Mouse (Mus musculus): Measurements from ENCODE around the gene Stoml2. TPM values are rescaled to one million over a fixed set of nuclear protein-coding genes. Genes with fewer than 3 reads are reported as not detected.

Stoml2 gene
- total RNA-seq (2017) = 49.5 and 56.1 TPM in 2 replicates

DNA sequence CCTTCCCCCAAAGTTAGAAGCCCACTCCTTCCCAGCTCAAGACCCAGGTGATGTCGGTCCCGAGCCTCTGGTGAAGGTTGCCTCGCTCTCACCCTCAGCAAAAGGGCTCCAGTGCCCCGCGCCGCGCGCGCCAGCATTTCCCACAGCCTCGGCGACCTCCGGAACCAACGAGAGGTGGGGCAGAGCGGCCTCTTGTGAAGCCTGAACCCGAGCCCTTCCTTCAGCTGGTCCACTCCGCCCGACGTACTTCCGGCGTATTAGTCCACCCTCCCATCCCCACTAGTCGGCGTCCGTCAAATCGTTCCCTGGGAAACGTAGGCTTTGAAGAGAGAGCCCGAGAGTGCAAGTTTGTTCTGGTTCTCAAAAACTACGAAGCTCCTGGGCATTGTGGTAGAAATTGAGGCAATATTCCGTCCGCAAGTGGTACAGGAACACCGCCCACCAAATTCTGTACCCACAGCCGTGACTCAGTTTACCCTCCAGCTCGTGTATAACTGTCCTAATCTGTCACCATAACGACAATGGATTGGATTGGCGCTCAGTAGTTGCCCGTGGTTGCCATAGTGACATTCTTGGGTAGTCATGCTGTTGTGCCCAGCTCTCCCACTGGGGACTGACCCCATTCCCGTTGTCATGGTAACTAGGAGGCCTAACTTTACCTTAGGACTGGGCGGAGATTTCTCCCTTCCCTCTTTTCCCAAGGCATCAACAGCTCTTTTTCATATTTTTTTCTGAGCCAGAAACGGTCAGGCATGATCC, at the start of gene Stoml2:
Gene Stoml2, minus strand, starts transcription at position 474 of the 759 bp plus-strand sequence.
- ATAC-seq (ENCODE audit: extremely low read depth, insufficient number of reproducible peaks, low FRiP score, poor library complexity, severe bottlenecking) = peak; percentile 95

DNA sequence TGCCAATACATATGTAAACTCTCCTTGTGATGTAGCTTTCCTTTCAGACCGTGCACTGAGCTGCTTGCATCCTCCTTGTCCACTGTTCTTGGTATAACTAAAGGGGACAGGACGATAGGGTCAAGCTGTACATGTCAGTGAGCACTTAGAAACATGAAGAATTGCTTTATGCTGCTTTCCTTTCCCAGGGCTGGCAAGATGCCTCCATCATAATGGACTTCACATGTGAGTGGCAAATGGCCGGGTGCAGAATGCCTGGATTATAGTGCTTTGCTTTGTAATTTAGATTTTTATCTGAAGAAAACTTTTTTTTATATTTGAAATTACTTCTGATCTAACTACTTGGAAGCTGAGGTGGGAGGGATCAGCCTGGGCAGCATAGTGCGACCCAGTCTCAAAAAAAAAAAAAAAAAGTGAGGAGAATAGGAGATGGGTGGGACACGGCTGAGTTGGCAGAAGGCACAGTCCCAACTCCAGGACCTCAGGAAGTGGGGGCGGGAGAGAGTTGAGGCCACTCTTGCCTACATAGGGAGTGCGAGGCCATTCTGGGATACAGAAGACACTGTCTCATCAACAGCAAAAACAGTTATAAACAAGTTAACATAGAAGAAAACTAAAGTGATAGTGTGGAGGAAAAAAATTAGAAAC, 46.7 kb upstream of the Stoml2 start:
- ATAC-seq (ENCODE audit: extremely low read depth, insufficient number of reproducible peaks, low FRiP score, poor library complexity, severe bottlenecking) = no peak

DNA sequence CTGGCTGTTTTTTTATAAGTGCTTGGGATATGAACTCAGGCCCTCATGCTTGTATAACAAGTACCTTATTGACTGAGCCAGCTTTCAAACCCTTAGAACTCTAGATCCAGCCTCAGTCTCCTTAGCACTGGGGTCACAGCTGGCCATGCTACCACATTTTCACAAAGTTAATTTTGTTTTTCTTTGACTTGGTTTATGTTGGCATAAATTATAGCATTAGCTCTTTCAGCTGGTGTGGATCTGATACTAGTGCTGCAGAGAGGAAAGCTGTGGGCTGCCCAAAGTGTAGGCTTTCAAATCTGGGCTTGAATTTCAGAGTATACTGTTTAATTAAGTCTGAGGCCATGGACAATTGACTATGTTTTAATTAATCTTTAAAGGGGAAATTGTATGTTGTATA, 43.4 kb upstream of the Stoml2 start:
- no peak for ATAC-seq (ENCODE audit: extremely low read depth, insufficient number of reproducible peaks, low FRiP score, poor library complexity, severe bottlenecking)

DNA sequence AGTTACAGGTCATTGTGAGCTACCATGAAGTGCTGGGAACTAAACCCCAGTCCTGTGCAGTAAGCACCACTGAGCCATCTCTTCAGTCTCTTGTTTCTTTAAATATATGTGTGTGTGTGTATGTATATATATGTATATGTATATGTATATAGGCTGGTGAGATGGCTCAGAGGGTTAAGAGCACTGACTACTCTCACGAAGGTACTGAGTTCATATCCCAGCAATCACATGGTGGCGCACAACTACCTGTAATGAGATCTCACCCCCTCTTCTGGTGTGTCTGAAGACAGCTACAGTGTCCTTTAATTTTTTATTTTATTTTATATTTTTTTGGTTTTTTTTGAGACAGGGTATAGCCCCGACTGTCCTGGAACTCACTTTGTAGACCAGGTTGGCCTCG, 34.0 kb upstream of the Stoml2 start:
- ATAC-seq (ENCODE audit: extremely low read depth, insufficient number of reproducible peaks, low FRiP score, poor library complexity, severe bottlenecking) = no peak

DNA sequence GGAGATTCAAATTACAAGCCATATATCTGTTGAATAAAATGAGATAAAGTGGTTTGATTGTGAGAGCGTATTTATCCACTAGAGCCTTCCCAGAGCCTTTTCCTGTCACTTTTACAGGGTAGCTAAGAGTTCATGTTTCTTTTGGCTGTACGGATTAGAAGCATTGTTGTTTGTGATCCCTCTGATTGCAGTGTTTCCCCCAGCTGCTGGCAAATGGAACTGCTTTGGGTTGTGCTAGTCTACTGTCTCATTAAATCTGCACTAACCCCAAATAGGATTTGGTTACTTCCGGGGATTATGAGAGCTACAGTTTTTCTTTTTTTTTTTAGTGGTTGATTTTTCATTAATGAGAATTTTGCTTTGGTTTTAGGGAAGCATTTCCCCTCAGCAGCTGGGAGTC, 28.8 kb upstream of the Stoml2 start:
- no peak for ATAC-seq (ENCODE audit: extremely low read depth, insufficient number of reproducible peaks, low FRiP score, poor library complexity, severe bottlenecking)

DNA sequence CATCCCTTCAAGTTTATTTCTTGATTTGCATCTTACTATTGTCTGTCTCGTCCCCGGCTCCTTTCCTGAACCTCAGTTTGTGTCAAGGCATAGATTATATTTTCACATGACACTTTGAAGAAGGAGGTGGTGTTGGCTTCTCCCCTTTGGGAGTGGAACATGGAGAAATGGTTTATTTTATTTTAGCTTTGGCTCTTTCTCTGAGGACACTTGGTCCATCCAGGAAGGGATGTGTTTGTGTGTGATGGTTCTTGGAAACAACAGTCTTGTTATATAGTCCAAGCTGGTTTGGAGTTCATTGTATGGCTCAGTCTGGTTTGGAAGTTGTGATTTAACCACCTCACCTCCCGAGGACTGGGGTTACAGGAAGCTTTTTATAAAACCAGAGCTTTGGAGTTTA, 28.2 kb upstream of the Stoml2 start:
- ATAC-seq (ENCODE audit: extremely low read depth, insufficient number of reproducible peaks, low FRiP score, poor library complexity, severe bottlenecking) = no peak

DNA sequence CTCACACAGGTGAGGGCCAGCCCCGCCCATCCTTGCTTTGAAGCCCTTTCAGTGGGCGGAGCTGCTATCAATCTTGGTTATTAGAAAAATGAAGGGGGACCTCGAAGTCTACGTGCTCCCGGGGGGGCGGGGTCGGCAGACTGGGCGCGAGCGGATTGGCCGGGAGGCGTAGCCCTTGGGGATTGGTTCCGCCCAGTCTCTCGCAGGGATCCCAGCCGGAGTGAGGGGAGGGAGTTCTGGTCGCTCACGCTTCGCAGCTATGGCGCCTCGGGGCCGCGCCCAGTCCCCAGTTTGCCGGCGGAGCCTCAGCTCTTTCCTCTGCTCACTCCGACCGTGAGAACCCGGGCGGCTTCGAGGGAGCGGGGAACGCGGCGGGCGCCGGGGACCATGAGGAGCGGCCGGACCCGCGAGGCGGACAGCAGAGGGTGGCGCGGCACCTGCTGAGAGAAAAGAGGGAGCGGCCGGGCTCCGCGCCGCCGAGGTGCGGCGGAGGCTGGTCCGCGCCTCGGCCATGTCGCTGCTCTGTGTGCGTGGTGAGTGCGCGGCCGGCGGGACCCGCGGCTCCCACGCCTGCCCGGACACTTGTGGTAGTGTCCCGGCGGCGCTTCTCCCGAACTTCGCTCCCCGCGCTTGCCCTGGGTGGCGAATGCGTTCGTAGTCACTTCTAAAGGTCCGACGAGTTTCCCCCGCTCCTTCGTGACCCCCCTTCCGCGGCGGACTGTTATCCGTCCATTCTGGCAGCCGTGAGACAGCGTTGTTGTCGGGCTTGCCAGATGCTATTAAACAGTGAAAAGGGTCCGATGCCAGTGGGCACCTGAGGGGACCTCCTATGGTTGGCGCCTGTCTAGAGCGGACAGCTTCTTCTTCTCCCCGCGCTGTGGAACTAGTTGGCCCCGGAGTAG, 27.5 kb upstream of the Stoml2 start, which contains the start of gene Unc13b:
Gene Unc13b, plus strand, starts transcription at position 201 of the 902 bp plus-strand sequence.
- peak; percentile 69 for ATAC-seq (ENCODE audit: extremely low read depth, insufficient number of reproducible peaks, low FRiP score, poor library complexity, severe bottlenecking)

DNA sequence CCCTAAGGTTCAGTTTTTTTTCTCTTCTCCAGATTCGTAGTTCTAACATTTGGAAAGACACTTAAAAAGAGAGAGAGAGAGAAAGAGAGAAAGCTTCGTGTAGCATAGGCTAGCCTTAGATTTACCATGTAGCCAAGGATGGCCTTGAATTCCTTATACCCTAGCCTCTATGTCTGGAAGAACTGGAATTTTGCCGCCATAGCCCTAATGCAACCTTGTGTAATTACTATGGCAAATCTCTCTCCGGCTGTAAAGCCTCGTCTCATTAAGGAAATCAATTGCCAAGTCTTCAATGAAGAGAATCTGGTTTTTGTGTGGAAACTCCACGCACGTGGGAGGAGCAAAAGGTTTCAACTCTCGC, 26.9 kb upstream of the Stoml2 start:
- no peak for ATAC-seq (ENCODE audit: extremely low read depth, insufficient number of reproducible peaks, low FRiP score, poor library complexity, severe bottlenecking)

DNA sequence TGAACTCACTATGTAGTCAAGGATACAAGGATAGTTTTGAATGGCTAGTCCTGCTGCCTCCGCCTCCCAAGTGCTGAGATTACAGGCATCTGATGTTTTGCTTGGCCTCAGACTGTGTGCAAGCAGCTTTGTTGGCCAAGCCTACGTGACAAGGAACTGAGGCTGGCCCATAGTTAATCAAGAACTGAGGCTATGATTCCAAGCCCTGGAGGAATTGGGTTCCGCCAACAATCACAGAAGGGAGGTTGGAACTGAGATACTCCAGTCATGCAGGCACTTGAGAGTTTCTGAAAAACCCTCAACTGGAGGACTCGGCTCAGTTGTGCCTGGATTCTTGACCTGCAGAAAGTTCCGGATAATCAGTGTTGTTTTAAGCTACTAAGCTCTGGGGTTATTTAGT, 26.1 kb upstream of the Stoml2 start:
- no peak for ATAC-seq (ENCODE audit: extremely low read depth, insufficient number of reproducible peaks, low FRiP score, poor library complexity, severe bottlenecking)

DNA sequence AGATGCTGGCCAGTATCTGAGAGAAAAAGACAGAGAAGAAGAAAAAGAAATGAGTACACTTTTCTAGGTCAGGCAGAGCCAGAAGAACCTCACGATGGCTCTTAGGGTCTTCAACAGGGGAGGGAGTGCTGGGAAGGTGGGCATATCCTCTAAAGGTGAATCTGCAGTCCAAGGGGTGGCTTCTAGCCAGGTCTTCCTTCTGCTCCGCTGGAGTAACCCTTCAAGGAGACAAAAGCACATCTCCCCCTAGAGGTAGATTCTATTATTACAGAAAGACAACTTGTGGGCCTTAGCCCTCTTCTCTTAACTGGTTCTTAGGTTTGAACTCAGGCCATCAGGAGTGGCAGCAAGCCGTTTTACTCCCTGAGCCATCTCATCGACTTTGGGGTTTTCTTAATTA, 21.1 kb upstream of the Stoml2 start:
- ATAC-seq (ENCODE audit: extremely low read depth, insufficient number of reproducible peaks, low FRiP score, poor library complexity, severe bottlenecking) = peak; percentile 76; the same call in 1 of the 2 replicates

DNA sequence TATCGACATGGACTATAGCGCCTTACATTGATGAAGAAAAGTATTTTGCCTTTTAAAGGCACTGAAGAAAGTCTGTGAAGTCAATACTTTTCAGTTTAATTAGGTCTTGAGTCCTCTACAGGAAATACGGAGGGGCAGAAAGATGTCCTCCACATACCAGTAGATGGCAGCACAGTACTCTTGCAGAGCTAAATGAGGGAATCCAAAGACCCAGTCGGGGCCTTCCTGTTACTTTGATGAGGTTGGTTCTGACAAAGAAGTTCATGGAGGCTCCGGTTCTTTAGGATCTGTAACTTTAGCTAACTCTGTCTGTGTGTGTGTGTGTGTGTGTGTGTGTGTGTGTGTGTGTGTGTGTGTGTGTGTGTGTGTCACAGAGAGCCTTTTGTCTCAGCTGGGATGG, 15.7 kb upstream of the Stoml2 start:
- ATAC-seq (ENCODE audit: extremely low read depth, insufficient number of reproducible peaks, low FRiP score, poor library complexity, severe bottlenecking) = peak; percentile 49; the same call in 1 of the 2 replicates

DNA sequence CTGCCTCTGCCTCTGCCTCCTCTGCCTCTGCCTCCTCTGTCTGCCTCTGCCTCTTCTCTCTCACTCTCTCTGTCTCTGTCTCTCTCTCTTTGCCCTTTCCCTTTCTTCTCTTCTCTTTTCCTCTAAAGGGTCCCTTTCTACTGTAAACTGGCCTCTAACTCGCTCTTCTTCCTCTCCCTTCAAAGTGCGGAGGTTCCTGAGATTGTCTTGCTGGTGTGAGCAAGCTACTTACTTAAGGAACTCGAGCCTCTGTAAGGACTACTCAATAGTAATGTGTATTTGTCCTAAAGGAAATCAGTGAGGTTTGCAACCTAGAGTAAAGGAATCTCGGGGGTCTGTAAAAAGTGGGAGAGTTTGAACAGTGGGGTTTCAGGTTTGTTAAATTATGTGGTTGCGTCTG, 15.1 kb upstream of the Stoml2 start:
- no peak for ATAC-seq (ENCODE audit: extremely low read depth, insufficient number of reproducible peaks, low FRiP score, poor library complexity, severe bottlenecking)

DNA sequence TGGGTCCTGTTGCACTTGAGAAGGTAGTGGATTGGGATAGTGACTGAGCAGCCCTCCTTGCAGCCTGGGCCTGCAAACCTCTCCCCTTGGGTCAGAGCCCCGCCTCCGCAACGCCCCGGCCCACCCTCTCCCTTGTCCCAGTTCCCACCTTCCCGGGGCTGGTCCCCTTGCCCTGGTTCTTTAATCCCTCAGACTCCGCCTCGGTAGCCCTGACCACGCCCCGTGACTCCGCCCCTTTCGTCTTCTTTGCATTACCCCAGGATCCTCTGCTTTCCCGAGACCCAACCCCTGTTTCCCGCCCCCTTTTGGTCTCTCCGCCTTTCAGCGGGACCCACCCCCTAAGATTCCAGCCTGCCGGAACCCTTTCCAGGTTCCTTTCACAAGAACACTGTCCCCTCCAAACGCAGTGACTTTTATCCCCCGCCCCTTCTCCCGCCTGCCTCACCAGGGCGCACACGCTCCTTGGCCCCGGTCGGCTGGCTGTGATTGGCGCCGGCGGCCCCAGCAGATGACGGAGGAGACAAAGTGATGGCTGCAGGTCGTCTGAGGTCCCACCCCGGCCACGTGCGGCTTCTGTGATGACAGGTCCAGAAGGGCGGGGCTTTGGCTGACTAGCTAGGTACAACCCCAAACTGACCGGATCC, 14.3 kb upstream of the Stoml2 start, which contains the start of gene Fam214b:
Gene Fam214b, minus strand, starts transcription at position 562 of the 644 bp plus-strand sequence.
- peak; percentile 72 for ATAC-seq (ENCODE audit: extremely low read depth, insufficient number of reproducible peaks, low FRiP score, poor library complexity, severe bottlenecking)

DNA sequence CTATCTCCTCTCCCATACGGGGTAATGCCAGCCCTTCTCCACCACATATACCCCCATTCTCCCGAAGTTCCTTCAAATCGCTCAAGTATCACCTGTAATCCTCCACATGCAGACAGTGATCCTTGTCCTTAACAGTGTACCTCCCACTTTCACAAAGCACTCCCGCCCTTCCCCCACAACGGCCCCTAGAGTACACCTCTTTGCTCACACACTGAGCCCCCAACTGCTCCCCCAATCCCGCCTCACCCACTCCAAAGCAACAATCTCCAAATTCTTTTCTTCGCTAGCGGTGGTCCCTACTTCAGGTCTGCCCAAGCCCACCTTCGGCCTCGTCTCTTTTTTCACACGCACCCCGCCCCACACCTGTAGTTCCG, 13.8 kb upstream of the Stoml2 start:
- no peak for ATAC-seq (ENCODE audit: extremely low read depth, insufficient number of reproducible peaks, low FRiP score, poor library complexity, severe bottlenecking)

DNA sequence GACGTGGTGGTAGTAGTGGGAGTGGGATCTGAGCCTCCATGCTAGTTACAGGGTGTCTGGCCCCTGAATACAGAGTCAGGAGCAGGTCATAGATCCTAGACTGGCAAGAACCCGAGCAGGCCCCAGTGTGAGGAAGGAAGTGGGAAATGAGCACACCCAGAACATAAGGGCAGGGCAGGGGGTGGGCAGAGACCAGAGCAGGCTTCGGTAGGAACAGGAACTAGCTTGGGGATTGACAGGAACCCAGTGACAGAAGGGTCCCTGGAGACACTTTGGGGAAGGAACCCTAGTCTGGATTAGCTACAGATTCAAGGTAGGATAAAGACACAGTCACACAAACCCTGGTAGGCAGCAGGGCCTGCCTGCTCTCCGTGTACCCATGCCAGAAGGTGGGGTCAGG, 13.2 kb upstream of the Stoml2 start:
- ATAC-seq (ENCODE audit: extremely low read depth, insufficient number of reproducible peaks, low FRiP score, poor library complexity, severe bottlenecking) = no peak

DNA sequence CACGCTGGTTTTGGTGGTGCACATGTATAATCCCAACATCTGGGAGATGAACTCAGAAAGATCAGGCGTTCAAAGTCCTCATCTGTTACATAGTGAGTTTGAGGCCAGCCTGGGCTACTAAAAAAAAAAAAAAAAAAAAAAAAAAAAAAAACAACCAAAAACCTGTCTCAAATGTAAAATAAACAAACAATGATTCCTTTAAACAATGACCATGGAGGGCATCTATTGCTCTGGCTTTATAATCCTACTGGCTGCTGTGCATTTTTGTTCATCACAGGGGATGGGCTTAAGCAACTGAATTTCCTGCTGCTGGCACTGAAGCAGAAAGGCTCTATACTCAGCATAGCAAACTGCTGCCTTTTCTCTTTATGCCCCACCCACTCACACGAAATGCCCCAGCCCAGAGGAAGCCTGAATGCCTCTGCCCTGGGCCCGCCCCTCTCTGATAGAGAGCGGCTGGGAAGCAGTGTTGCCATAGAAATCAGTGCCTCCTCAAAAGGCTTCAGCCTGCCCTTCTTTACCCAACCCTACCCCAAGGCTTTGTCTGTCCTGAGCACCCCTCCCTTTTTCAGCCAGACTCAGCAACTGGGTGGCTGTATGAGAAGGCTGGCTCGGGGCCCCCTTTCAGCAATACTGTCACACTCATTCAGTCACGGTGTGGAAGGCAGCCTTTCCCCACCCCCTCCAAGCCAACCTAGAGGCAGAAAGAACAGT, 12.3 kb upstream of the Stoml2 start:
- peak; percentile 54 for ATAC-seq (ENCODE audit: extremely low read depth, insufficient number of reproducible peaks, low FRiP score, poor library complexity, severe bottlenecking)

DNA sequence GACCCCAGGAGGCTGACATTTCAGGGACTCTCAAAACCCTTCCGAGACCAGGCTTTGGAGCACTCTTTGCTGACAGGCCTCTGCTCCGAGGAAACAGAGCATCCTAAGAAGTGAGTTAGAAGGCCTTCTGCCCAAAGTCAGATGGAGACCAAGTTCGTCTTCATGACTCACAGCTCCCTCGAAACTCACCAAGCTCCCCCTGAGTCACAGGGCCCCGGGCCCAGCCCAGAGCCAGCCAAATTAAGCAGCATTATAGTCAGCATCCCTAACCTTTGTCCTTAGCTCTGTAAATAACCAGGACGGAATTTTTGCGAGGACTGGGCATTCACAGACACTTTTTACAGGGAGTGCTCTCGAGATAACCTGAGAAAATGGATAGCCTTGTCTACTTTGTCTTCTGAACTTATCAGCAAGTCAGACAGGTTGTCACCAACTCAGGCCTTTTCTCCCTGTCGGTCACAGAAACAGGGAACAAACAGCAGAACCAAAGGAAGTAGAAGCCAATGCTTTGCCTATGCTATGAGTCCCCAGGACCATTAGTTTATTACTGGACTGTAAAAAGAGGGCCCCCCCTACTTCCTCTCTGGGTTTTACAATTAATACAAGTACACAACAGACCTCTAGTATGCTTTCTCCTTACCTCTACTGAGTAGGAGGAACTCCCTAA, 9.5 kb upstream of the Stoml2 start:
- ATAC-seq (ENCODE audit: extremely low read depth, insufficient number of reproducible peaks, low FRiP score, poor library complexity, severe bottlenecking) = no peak

DNA sequence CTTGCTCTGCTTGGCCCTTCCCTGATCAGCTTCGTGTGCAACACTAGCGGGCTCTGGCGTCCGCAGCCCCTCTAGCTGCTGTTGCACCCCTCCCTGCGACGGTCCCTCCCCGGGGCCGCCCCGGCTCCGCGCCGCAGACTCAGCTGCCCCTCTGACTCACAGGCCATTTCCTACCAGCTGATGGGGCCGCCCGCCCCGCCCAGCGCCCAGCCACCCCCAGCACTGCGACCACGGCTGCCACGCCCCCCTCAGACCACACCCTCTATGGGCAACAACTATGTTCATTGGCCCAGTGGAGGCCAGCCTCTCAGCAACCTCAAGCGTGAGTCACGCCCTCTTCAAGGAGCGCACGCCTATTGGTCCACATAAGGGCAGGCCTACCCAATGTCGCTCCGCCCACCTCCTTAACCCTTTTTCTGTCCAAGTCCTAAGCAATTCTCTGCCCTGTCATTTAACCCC, 8.6 kb upstream of the Stoml2 start:
- ATAC-seq (ENCODE audit: extremely low read depth, insufficient number of reproducible peaks, low FRiP score, poor library complexity, severe bottlenecking) = peak; percentile 88
